Mouse (Mus musculus) natural killer cell, adult 2 months (primary cell): ENCODE results near the gene 2210407C18Rik.

Source experiments
- DNase-seq, 2 experiments: peaks; one replicate each; pipeline ENCODE4 v3.0.0; 2022; ENCODE audit warnings: low spot score in 2 of 2

Gene 2210407C18Rik

DNA sequence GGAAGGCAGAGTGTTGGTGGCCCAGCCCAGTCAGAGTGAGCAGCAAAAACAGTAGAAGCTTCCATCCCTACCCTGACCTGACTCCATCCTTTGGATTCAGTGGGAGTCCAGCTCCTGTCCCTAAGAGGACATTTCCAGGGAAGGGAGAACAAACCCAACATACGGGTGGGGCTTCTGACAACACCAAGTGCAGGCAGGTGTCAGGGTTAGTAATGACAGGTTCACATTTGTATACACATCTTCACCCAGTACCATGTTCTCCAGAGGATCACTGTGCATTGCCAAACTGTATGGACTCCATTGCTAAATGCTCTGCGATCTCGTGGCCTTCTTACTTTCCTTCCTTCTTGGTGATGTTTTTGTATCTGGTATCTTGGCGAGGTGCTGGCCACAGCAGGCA lies at the start of gene 2210407C18Rik:
Gene 2210407C18Rik, minus strand, starts transcription at position 101 of the 400 bp plus-strand sequence.
- no peak for DNase-seq

DNA sequence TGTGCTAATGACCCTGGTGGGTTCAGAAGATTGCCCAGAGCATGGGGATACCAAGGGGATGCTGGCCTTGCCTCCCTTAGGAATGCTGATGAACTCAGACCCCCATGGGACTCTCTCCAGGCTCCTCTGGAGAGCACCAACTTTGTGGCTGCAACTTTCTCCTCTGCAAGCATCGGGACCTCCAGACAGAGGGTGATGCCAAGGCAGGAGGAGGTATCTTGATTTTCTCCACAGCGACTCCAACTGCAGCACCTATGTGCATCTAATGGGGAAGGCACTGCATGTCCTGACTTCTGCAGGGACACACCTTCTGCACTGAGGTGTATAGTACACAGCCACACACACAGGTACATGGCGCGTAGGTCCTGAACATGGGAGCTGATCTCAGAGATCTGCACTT lies 42.7 kb upstream of the 2210407C18Rik start, which contains the start of gene Olfr322:
Gene Olfr322, plus strand, starts transcription at position 187 of the 400 bp plus-strand sequence.
- no peak for DNase-seq

DNA sequence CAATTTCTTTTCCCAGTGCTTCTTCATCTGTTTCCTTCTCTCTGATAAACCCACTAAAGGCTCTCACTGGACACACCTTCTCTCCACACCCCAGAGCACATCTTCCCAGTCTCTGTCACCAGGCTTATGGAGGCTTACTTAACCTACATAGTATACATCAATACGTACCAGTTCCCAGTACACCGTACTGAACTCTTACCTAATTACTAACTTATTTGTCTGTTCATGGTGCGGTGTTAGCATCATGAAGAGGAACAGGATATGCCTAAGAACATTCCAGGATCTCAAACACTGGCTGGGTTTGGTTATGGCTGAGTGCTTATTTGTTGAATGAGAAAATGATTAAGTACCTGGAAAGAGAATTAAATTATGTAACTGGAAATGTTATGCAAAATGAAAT lies 39.3 kb upstream of the 2210407C18Rik start:
- DNase-seq = no peak

DNA sequence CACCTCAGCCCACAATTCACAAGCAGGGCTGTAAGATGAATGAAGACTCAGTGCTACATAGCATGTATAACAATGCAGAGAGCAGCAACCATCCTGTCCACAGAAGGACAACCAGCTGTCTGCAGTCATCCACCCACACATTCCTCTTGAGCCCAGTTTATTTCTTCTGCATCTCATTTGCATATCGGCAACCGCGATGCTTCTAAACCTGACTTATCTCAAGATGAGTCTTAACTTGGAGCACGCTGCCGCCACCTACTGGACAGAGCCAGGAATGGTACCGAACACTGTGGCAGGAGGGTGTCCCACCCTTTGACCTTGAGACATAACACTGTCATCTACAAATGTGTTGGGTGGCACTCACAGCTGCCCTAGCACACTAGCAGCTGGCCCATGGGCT lies 27.5 kb upstream of the 2210407C18Rik start:
- peak; percentile 44 to 51 for DNase-seq

DNA sequence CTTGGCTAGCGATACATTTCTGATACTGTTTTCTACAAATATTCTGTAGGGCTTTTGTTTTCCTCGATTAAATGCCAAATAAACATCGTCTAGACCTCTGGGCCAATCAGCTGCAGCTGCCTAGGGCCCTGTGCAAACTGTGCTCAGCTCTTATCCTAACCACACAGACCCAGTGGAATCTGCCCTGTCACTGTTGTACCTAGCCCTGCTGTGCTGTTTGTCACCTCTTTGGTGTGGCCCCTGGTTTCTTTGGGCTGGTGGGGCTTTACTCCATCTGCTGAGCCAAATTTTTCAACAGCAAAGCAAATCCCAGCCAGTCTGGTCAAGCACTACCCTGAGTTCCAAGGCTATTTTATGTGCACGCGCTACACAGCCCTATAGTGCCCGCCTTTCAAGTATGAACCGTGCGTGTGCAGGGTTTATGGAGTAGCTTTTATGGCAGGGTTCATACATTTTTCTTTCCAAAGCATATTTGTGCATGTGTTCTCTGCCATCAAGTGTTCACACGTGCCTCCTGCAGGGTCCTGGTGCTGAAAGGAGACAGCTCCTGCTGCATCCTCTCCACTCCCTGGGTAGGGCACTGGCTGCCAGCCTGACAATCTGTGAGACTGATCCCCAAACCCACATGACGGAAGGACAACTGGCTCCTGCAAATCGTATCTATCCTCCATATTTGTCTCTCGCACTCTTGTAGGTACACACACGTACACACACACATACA lies 25.9 kb upstream of the 2210407C18Rik start:
- no peak for DNase-seq

DNA sequence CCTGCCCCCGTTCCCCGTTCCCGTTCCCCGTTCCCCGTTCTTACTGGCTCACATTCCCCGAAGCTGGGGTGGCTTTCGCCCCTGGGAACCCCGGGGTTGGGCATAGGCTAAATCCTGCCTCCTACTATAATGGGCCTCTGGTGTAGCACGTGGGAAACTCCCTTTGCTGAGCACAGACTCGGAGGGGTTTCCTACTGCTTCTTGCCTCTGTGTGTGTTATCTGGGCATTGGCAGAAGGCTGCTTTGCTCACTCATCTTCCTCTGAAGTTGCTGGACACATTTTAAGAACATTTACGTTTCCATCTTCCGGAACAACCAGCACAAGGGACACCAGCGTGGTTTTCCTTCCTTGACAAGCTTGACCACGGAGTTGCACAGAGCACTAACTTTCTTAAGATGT lies 25.2 kb upstream of the 2210407C18Rik start:
- no peak for DNase-seq

DNA sequence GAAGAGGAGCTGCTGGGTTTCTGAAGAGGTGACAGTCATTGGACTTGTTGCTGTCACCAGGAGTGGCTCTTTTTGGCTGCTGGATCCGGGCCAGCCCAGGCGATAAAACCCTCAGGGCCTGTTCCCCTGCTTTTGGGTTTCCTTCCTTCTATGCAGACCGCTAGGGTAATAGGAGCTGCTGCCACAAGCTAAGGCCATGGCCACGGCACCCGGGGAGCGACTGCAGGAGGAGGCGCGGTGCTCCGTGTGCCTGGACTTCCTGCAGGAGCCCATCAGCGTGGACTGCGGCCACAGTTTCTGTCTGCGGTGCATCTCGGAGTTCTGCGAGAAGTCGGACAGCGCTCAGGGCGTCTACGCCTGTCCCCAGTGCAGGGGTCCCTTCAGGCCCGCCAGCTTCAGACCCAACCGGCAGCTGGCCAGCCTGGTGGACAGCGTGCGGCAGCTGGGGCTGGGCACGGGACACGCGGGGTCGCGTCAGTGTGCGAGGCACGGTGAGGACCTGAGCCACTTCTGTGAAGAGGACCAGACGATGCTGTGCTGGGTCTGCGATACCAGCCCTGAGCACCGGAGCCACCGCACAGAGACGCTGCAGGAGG lies 24.5 kb upstream of the 2210407C18Rik start, which contains the start of gene Trim58:
Gene Trim58, plus strand, starts transcription at position 194 of the 596 bp plus-strand sequence.
- DNase-seq = no peak

DNA sequence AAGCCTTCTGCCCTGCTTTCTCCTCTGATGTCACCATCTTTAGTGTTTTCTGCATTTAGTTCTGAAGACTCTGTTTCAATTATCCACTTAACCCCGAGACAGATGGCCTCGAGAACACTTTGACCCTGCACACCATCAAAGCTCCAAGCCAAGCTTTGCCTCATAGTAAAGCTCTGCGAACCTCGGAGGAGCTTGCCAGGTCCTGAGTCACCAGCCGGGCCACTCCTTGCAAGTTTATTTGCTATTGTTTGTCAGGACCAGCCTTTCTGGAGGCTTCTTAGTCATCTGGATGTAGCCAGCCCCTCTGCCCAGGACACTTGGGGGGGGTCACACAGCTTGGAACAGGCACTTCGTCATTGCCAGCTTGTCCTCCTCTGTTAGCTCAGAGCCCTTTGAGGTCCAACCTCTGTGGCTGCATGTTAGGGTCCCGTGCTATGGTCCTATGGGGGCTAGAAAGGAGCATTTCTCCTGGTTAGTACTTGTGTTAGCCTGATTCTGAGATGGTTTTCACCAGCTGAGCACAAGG lies 22.4 kb upstream of the 2210407C18Rik start:
- no peak for DNase-seq

DNA sequence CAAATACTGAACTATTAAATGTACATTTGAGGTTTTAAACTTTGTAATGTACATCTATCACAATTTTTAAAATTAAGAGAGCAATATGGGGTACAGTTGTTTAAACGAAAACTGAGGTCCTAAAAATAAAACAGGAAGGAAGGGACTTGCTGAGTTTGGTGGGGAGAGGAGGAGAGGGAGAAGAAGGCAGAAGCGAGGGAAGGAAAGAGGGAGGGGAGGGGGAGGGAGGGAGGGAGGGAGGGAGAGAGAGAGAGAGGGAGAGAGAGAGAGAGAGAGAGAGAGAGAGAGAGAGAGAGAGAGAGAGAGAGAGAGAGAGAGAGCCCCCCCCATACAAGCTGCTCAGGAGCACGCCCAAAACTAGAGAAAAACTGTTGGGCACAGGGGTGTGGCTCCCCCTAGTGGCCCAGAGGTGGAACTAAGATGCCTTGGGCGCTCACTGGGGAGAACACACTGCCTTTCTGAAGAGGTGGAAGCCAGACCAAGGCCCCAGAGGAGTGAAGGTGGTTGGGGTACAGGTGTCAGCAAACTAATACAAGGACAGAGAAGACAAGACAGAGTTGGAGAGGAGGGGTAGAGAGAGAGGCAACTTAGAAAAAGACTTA lies 20.6 kb upstream of the 2210407C18Rik start:
- DNase-seq = peak; percentile 20 to 48

DNA sequence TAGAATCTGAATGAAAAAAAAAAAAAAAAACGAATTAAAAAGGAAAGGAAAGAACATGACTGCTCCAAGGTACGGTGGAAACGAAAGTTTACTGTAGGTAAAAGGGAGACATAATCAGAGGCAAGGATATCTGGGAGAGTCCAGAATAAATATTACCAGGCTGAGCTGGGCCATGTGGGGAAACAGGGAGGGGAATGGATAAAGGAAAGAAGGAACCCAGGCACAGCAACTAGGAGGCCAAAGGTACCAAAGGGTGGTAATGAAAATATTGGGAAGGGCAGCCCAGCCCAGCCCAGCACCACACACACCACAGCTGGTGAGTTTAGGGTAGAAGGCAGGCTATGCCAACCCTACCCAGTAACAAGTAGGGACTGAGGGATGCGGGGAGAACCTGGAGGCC lies 19.0 kb upstream of the 2210407C18Rik start:
- DNase-seq = no peak

DNA sequence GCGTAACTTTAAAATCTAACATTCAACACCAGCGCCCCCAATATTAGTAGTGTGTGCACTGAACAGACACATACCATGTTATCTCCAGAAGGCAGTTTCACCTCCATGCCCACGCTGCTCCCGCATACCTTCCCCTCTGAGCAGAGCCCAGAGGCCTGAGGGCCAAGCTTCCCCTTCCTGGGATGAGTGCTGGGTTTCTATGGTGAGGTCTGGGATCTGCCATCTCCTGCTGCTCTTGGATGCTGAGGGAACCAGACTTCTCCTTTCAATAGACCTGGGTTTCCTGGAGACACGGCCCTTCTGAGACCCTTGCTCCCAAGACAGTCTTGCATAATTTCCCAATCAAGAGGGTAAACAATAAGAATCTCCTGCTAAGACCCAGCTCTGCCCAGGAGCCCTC lies 14.5 kb upstream of the 2210407C18Rik start, which contains the start of gene Olfr323:
Gene Olfr323, minus strand, starts transcription at position 101 of the 400 bp plus-strand sequence.
- no peak for DNase-seq

DNA sequence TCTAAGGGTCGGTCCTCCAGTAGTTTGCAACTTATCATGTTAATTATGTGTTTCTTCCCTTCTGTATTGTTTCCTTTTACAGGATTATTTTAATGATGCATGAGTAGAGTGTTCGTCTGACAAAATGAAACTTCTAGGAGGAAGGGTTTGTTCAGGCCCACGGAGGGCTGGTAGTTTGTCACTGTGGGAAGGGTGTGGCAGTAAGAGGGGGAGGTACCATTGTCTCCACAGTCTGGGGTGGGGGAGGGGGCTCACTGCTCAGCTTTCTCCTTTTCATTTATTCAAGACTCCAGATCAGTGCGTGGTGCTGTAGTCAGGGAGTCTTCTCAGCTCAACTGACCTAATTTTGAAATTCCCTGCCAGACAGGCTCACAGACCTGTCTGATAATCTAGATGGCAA lies 10.3 kb upstream of the 2210407C18Rik start:
- DNase-seq = no peak

DNA sequence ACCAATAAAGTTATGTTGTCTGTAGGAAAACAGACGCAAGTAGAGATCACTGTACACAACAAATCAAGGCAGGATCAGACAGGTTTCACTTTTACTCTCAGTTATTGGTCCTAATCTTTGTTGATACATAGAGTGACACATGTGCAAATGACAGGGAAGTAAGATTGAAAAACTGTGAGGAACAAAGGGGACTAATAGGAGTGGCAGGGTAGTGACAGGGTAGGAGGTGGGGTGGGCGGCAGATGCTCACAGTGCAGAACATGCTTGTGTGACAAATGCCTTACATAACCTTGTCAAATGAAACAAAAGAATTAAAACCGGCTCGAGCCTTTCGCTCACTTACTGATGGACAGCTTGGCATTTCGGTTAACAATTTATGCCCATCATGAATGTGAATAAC lies 2.9 kb upstream of the 2210407C18Rik start:
- DNase-seq = no peak

DNA sequence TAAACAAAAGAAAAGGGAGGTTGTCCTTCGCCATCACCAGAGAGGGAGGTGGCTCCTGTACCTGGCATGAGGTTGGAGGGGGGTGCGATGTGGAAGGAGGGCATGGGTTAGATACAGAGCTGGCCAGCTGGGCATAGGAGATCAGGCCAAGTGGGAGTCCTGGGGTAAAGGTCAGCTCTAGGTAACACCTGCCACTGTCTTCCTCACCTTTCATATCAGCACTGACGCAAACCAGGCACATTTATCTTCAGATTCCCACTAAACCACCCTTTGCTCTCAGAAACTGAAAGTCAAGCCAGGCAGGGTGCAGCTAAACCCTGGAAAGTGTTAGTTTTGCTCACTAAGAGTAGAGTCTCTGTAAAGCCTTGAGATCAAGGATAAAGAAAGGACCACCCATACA lies 2.5 kb upstream of the 2210407C18Rik start:
- no peak for DNase-seq

DNA sequence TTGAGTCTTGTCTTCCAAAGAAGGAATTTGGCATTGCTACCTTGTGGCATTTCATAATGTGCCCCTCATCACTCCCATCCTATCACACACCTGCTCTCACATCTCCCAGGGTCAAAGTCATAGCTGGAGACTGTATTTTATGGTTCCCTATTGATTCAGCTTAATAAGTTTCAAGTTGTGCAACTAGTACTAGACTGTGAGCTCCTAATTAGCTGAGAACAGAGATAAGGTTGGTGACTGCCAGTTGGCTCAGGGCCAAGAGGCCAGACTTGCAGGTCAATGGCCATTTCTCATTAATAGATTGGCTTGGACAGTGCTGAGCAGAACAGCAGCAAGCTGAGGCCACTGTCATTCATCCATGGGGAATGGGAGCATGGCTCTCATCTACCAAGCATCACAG lies 1.3 kb downstream of the 2210407C18Rik start:
- DNase-seq = no peak

DNA sequence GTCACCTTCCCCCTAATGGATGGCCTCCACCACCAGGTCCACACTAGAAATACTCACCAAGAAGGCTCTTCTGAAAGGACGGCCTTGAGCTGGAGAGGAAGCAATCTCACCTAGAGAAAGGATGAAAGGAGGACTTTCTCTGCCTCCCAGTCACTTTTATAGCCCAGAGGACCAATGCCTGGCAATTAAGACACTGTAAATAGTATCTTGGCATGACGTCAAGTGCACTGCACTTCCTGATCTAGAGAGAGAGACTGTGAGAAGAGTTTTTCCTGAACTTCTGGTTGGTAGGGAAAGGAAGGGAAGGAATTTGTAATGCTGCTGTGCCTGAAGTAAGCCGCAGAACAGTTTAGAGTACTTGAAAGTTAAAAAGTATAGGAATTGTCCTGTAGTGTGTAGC lies 2.5 kb downstream of the 2210407C18Rik start:
- no peak for DNase-seq

DNA sequence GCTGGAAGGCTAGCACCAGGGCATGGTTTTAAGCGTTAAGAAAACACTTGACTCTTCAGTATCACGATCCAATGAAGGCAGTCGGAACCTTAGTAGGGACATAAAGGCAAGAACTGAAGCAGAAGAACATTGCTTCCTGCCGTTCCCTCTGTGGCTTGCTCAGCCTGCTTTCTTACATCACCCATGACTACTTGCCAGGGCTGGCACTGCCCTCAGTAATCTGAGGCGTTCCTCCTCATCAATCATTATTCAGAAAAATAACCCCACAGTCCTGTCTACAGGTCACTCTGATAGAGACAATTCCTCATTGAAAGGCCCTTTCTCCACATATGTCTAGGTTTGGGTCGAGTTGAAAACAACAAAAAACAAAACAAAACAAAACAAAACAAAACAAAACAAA lies 8.8 kb downstream of the 2210407C18Rik start:
- no peak for DNase-seq

DNA sequence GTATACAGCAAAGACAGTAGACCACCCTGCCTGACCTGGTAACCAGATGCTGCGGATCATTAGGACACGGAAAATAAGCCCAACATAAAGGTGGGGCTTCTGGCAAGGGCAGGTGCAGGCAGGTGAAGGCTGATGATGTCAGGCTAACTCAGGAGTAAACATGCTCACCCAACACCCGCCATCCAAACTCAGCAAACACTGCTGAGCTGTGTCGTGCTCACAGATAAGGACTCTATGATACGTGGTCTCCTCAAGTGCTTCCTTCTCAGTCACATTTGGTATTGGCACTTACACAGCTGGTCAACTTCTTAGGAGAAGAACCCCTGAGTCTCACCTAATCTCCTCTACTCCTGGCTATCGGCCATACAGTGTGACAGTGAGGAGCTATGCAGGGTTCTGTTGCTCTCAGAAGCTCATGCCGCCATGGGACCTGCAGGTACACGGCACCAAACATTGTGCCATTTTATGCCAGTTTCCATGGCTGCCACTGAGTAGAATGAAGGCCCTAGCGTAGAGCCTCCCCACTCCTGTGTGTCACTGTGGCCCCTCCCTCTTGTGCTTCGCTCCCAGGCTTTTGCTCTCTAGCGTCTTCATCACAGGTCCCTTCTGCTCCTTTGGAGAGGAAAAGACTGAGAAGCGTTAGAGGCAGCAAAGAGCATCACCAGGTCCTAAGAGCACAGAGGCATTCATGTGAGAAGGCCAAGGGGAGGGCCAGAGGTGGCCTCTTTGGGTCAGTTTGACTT lies 9.5 kb downstream of the 2210407C18Rik start:
- no peak for DNase-seq

DNA sequence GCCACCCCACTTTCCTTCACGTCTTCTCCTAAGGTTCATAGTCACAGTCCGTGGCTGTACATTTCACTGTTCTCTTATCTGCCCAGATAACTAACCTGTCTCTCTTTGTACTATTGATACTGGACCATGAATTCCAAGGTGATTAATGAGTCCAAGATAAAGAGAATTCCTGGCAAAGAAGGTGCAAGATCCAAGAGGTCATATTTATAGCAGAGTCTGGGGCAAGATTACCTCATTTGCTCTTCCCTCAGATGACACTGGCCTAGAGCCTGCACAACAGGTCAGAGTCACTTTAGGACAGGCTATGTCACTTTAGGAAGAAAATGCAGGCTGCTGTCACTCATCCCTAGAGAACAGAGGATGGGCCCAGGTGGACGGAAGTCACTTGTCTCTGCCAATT lies 10.6 kb downstream of the 2210407C18Rik start:
- DNase-seq = no peak

DNA sequence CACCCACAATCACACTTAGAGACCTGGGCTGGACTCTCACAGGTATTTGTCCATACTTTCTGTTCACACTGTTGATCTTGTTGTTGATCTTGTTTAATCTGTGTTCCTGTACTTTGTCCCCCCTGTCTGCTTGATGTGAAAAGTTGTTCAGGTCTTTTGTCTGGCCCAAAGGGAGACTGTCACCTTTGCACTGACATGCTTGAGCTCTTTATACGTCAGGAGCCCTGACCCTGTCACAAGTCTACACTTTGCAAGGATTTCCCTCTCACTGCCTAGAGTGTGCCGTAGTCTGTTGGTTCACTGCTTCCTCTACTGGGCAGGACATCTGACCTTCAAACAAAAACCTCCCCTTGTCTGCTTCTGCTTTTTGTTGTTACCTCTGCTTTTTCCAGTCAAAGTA lies 11.2 kb downstream of the 2210407C18Rik start:
- no peak for DNase-seq

DNA sequence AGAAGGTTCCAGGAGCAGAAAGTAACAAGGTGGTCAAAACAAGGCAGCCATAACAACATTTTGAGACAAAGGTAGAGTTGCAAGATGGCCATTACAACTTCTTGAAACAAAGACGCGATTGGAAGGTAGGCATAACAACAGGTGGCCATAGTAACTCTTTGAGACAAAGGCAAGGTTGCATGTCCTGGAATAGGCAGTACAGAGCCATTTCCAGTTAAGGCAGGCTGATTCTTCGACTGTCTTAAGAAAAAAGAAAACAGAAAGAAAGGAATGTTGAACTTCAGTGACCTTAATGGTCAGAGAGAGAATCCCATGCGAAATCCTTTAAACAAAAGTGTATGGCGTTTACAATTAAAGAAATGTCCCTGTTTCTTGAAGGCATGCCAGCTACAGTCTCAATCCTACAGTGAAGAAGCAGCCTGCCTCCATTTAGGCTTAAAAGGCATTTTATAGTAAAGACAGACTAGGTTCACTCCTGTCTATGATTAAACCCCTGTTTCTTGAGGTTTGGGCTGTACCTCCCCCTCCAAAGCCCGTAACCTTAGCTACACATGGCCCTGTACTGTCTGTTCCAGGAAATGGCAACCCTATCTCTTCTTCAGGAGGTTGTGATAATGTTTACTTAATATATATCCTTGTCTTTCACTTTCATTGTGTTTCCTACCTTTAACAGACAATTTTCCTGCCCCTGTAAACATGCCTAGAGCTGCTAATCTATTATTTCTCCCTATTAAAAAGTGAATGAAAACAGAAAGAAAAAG lies 12.9 kb downstream of the 2210407C18Rik start:
- DNase-seq = no peak
